Mouse (Mus musculus) B cell, adult 67 days (primary cell): Measurements from ENCODE around the gene Slc25a11. TPM values are rescaled to one million over a fixed set of nuclear protein-coding genes. Genes with fewer than 3 reads are reported as not detected.

Experiments
- total RNA-seq, 2 experiments: library from RNA; stranded (reverse); gene quantifications; 4 replicates each; pipeline ENCODE4 v1.2.4; 2023

Gene Slc25a11
- 10 to 100 TPM; 69.1 to 77.2 TPM for total RNA-seq

GRCm38 (mm10) chr11:70646691-70647650, at the start of gene Slc25a11, which contains the start of gene Rnf167:
Gene Slc25a11 (minus strand): TSS chr11:70647479.
Gene Rnf167 (plus strand): TSS chr11:70647235.

GRCm38 (mm10) chr11:70687601-70688199, 40.4 kb upstream of the Slc25a11 start, which contains the start of gene Camta2:
Gene Camta2 (minus strand): TSS chr11:70688105.

GRCm38 (mm10) chr11:70668771-70669505, 21.7 kb upstream of the Slc25a11 start, which contains the start of gene Spag7:
Gene Spag7 (minus strand): TSS chr11:70669416.

GRCm38 (mm10) chr11:70656964-70657363, 9.7 kb upstream of the Slc25a11 start, which contains the start of gene Eno3:
Gene Eno3 (plus strand): TSS chr11:70657202.

GRCm38 (mm10) chr11:70654198-70654922, 7.1 kb upstream of the Slc25a11 start, which contains the start of gene Pfn1:
Gene Pfn1 (minus strand): TSS chr11:70654644.

GRCm38 (mm10) chr11:70638714-70639278, 8.5 kb downstream of the Slc25a11 start, which contains the start of gene Gp1ba:
Gene Gp1ba (plus strand): TSS chr11:70639122.

GRCm38 (mm10) chr11:70619101-70619500, 28.2 kb downstream of the Slc25a11 start, which contains the start of gene Chrne:
Gene Chrne (minus strand): TSS chr11:70619216.

GRCm38 (mm10) chr11:70615516-70616093, 31.7 kb downstream of the Slc25a11 start, which contains the start of gene 4930544D05Rik:
Gene 4930544D05Rik (plus strand): TSS chr11:70615848.

Other genes starting within 250 kb of the Slc25a11 start
- 10 to 100 TPM; 28.5 to 29.9 TPM for gene Pelp1, start 237.4 kb downstream of the Slc25a11 start, total RNA-seq
- gene Arrb2, start 214.8 kb downstream of the Slc25a11 start, total RNA-seq = 100 to 1,000 TPM; 112 to 124 TPM
- 10 to 100 TPM; 43.4 to 49.3 TPM for gene Med11, start 195.6 kb downstream of the Slc25a11 start, total RNA-seq
- gene Zmynd15, start 188.0 kb downstream of the Slc25a11 start, total RNA-seq = under 1 TPM; 0.47 to 0.90 TPM
- gene Cxcl16, start 187.5 kb downstream of the Slc25a11 start, total RNA-seq = 1 to 10 TPM; 3.9 to 4.2 TPM
- not detected for gene Tm4sf5, start 142.2 kb downstream of the Slc25a11 start, total RNA-seq
- gene Vmo1, start 132.9 kb downstream of the Slc25a11 start, total RNA-seq = not detected
- not detected for gene Gltpd2, start 128.3 kb downstream of the Slc25a11 start, total RNA-seq
- 100 to 1,000 TPM; 121 to 134 TPM for gene Psmb6, start 122.1 kb downstream of the Slc25a11 start, total RNA-seq
- not detected for gene Gm40193, start 114.5 kb downstream of the Slc25a11 start, total RNA-seq
- gene Pld2, start 107.4 kb downstream of the Slc25a11 start, total RNA-seq = 1 to 10 TPM; 5.0 to 5.2 TPM
- gene Mink1, start 84.6 kb downstream of the Slc25a11 start, total RNA-seq = 10 to 100 TPM; 81.3 to 93.7 TPM
- gene 4930544D05Rik, start 31.6 kb downstream of the Slc25a11 start, total RNA-seq = not detected
- 1 to 10 TPM in 1 of 2 experiments, not detected in 1; 1.2 TPM for gene Chrne, start 28.3 kb downstream of the Slc25a11 start, total RNA-seq
- gene Gp1ba, start 8.4 kb downstream of the Slc25a11 start, total RNA-seq = not detected
- gene Rnf167, start 244 bp downstream of the Slc25a11 start, total RNA-seq = 100 to 1,000 TPM; 242 to 251 TPM
- gene Pfn1, start 7.2 kb upstream of the Slc25a11 start, total RNA-seq = 1,000 to 10,000 TPM; 1,404 to 1,507 TPM
- 10 to 100 TPM; 36.4 to 41.4 TPM for gene Eno3, start 9.7 kb upstream of the Slc25a11 start, total RNA-seq
- 10 to 100 TPM; 50.3 to 51.9 TPM for gene Spag7, start 21.9 kb upstream of the Slc25a11 start, total RNA-seq
- gene Camta2, start 40.6 kb upstream of the Slc25a11 start, total RNA-seq = 10 to 100 TPM; 68.6 to 69.9 TPM
- gene Inca1, start 52.7 kb upstream of the Slc25a11 start, total RNA-seq = 1 to 10 TPM; 2.0 to 2.2 TPM
- 10 to 100 TPM; 33.4 to 36.3 TPM for gene Kif1c, start 53.1 kb upstream of the Slc25a11 start, total RNA-seq
- 1 to 10 TPM; 1.8 to 5.4 TPM for gene Zfp3, start 116.7 kb upstream of the Slc25a11 start, total RNA-seq
- 10 to 100 TPM; 28.9 to 29.8 TPM for gene Scimp, start 165.1 kb upstream of the Slc25a11 start, total RNA-seq
- 10 to 100 TPM; 57.1 to 57.7 TPM for gene Rabep1, start 197.3 kb upstream of the Slc25a11 start, total RNA-seq